Mouse (Mus musculus) olfactory bulb, adult 2 months (tissue): ENCODE results near the gene Otub2.

Experiments used
- CTCF ChIP-seq: fragments of 200-500 bp; IDR thresholded peaks from 2 replicates; pipeline ENCODE4 v1.5.1; 2012; ENCODE audit warnings: low read depth, mild to moderate bottlenecking, low read length, moderate library complexity; ENCODE audit not compliant: insufficient read depth
- POLR2A ChIP-seq: fragments of 200-500 bp; IDR thresholded peaks from 2 replicates; pipeline ENCODE4 v1.6.1; 2012; ENCODE audit warnings: mild to moderate bottlenecking, low read depth, low read length, moderate library complexity; ENCODE audit not compliant: insufficient read depth

DNA sequence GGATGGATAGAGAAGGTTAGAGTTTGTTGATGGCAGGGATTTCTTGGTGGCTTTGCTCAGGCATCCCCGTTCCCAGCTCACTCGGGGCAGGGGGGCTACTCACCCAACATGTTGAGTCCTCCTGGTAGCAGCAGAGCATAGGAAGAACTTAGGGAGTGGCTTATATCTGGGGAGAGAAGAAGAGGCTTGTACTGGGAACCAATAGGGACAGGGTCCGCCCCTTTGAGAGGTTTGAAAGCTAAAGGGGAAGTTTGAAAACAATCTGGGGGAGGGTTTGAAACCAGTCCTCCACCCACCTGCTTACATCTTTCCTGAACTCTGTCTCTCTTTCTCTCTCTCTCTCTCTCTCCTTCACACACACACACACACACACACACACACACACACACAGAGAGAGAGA, 55.0 kb downstream of the Otub2 start, which contains the start of gene Ifi27l2a:
- TF ChIP-seq CTCF (no peak), POLR2A (no peak)
